Mouse (Mus musculus): ENCODE results near the gene Slc38a2. TPM values are rescaled to one million over a fixed set of nuclear protein-coding genes. Genes with fewer than 3 reads are reported as not detected.

Slc38a2 gene
- total RNA-seq, 4 experiments from 2014 or later, result 71.8 to 103 (median 85.4) TPM

Other genes starting within 250 kb of the Slc38a2 start
- gene Scaf11, start 238.9 kb downstream of the Slc38a2 start, total RNA-seq (2022), result 10 to 100 TPM; 54.0 to 62.6 (median 60.0) TPM
- 10 to 100 TPM; 84.8 to 97.3 (median 90.0) TPM for gene Slc38a1, start 56.8 kb downstream of the Slc38a2 start, total RNA-seq (2022)